Mouse (Mus musculus) CH12F3 (cell line): Measurements from ENCODE around the gene Aifm2.

Experiments
- in situ Hi-C: fragments of 300-500 bp; cut with MboI; formaldehyde crosslinking; loops from 2 replicates; pipeline ENCODE4 v1.14.3; 2020; ENCODE audit warnings: low sequenced_read_pairs

The Aifm2 gene

GRCm38 (mm10) chr10:61714771-61715461, at the start of gene Aifm2:
Aifm2 (plus strand) TSS chr10:61715263.
- in situ Hi-C loops, result no loop called here

GRCm38 (mm10) chr10:61665651-61666050, 49.4 kb upstream of the Aifm2 start:
- in situ Hi-C loops, result loop anchor here (10.0 to 25.0 kb wide), 2 partner anchors 201 to 478 kb away; no protein-coding TSS in a partner anchor

- in situ Hi-C loops, result loop anchor here (10.0 to 25.0 kb wide), 2 partner anchors 204 to 482 kb away; no protein-coding TSS in a partner anchor
Observed at GRCm38 (mm10) chr10:61669289-61669688, 45.8 kb upstream of the Aifm2 start.

- in situ Hi-C loops, result loop anchor here (10.0 to 25.0 kb wide), 2 partner anchors 205 to 483 kb away; no protein-coding TSS in a partner anchor
Observed at GRCm38 (mm10) chr10:61669896-61670295, 45.2 kb upstream of the Aifm2 start.

- in situ Hi-C loops, result loop anchor here (25.0 kb wide), 1 partner anchor 483 kb away; no protein-coding TSS in a partner anchor
Observed at GRCm38 (mm10) chr10:61670758-61671157, 44.3 kb upstream of the Aifm2 start.

GRCm38 (mm10) chr10:61675935-61676334, 39.1 kb upstream of the Aifm2 start:
- in situ Hi-C loops, result no loop called here

GRCm38 (mm10) chr10:61679545-61679944, 35.5 kb upstream of the Aifm2 start:
- in situ Hi-C loops, result no loop called here

GRCm38 (mm10) chr10:61680015-61680913, 34.8 kb upstream of the Aifm2 start, which contains the start of gene Sar1a:
Sar1a (plus strand) TSS chr10:61680299.
- in situ Hi-C loops, result no loop called here

- in situ Hi-C loops, result no loop called here
Observed at GRCm38 (mm10) chr10:61689405-61689804, 25.7 kb upstream of the Aifm2 start.

GRCm38 (mm10) chr10:61693563-61693962, 21.5 kb upstream of the Aifm2 start:
- in situ Hi-C loops, result no loop called here

GRCm38 (mm10) chr10:61694870-61695670, 20.0 kb upstream of the Aifm2 start, which contains the start of gene Tysnd1:
Tysnd1 (plus strand) TSS chr10:61695514.
- in situ Hi-C loops, result no loop called here

- in situ Hi-C loops, result no loop called here
Observed at GRCm38 (mm10) chr10:61695703-61696559, 19.1 kb upstream of the Aifm2 start.

- in situ Hi-C loops, result no loop called here
Observed at GRCm38 (mm10) chr10:61696560-61696823, 18.6 kb upstream of the Aifm2 start.

- in situ Hi-C loops, result no loop called here
Observed at GRCm38 (mm10) chr10:61697028-61697427, 18.0 kb upstream of the Aifm2 start.

GRCm38 (mm10) chr10:61704663-61705062, 10.4 kb upstream of the Aifm2 start:
- in situ Hi-C loops, result no loop called here

GRCm38 (mm10) chr10:61706412-61707375, 8.4 kb upstream of the Aifm2 start:
- in situ Hi-C loops, result no loop called here

- in situ Hi-C loops, result no loop called here
Observed at GRCm38 (mm10) chr10:61713601-61714000, 1.5 kb upstream of the Aifm2 start.

- in situ Hi-C loops, result no loop called here
Observed at GRCm38 (mm10) chr10:61714146-61714545, 917 bp upstream of the Aifm2 start.

- in situ Hi-C loops, result no loop called here
Observed at GRCm38 (mm10) chr10:61715462-61715837, 387 bp downstream of the Aifm2 start.
